23 mouse cellular contexts compared by ENCODE assay signal in genomic region chr3:100599265-100599820, GRCm38 (mm10).
DNase-seq lines count a peak whose midpoint lies in the region; ATAC-seq lines count a peak whose summit lies in the region.
"Had no signal": no experiment of that assay in that cellular context is flagged by ENCODE, and none has a peak within 500 bp of the region (broad histone marks: within the 10 kb centered on the region; RNA-seq: fewer than 3 reads in every experiment).

No protein-coding gene starts in this region.

- ATAC-seq in frontal cortex, adult (ENCODE audit: low TSS enrichment): peak; percentile 75
- no peak for ATAC-seq in granulocyte monocyte progenitor cell, adult 5-6 weeks (replicated peaks; ENCODE audit: poor library complexity, severe bottlenecking)
- ATAC-seq: activated CD4-positive, CD25-positive, alpha-beta regulatory T cell, adult 4 months; forebrain, embryonic 16.5 days; hindbrain, embryonic 16.5 days; intestine, embryonic 15.5 days had no signal

- DNase-seq in frontal cortex, postnatal 25 days (ENCODE audit: low spot score in 2 of 2): no peak
- peak; percentile 25 for DNase-seq in NIH3T3 (ENCODE audit: low read depth)
- DNase-seq in brain, adult 2 months (ENCODE audit: low read depth, low spot score): peak; percentile 67
- no peak for DNase-seq in neural tube, embryonic 10.5 days (ENCODE audit: extremely low spot score, low spot score)
- DNase-seq: adrenal gland, postnatal 10 days; adrenal gland, postnatal 36 days; B cell, adult 2 months; cerebellum, adult 11 months; cerebellum, adult 2 months; cerebellum, adult 9-11 months; cerebellum, postnatal 25 days; embryo, embryonic 11 days; gastrocnemius, postnatal 25 days; heart, postnatal 10 days; heart, postnatal 36 days; kidney, adult 11 months; kidney, adult 8-10 months had no signal

Comparison
In these comparisons a context has a peak if more than half of its experiments do, and no peak if none do; other contexts are left out.
1. DNase-seq: peak in NIH3T3 (single experiment) and brain, adult 2 months (single experiment); none in frontal cortex, postnatal 25 days (0 of 2) and neural tube, embryonic 10.5 days (single experiment).